Mouse (Mus musculus) thymus, adult 2 months (tissue): ENCODE measurements around the gene Chst14.

Experiments
- CTCF ChIP-seq: fragments of 200-500 bp; IDR thresholded peaks from 2 replicates; pipeline ENCODE4 v1.5.1; 2012; ENCODE audit warnings: mild to moderate bottlenecking, control low read depth, low read length, moderate library complexity, borderline replicate concordance; ENCODE audit not compliant: control insufficient read depth, poor library complexity, insufficient read depth; ENCODE audit errors: extremely low read depth
- POLR2A ChIP-seq: fragments of 200-500 bp; IDR thresholded peaks from 2 replicates; pipeline ENCODE4 v1.6.1; 2012; ENCODE audit warnings: mild to moderate bottlenecking, low read length, control low read depth, moderate library complexity; ENCODE audit not compliant: control insufficient read depth, poor library complexity, insufficient read depth; ENCODE audit errors: extremely low read depth

- no peak for TF ChIP-seq POLR2A
- no peak for TF ChIP-seq CTCF
Observed at GRCm38 (mm10) chr2:118918543-118918942, 7.8 kb upstream of the Chst14 start.
